Mouse (Mus musculus): ENCODE results near the gene Jaml.
A peak's percentile ranks its signal among the peaks of the same experiment; 100 is the strongest.

Gene Jaml

GRCm38 (mm10) chr9:45077859-45078258 lies 1.1 kb upstream of the Jaml start:
- DNase-seq (ENCODE audit: extremely low spot score, low spot score) = no peak

- DNase-seq (ENCODE audit: extremely low spot score, low spot score) = no peak
Measured at GRCm38 (mm10) chr9:45083132-45083531, 4.1 kb downstream of the Jaml start.

GRCm38 (mm10) chr9:45084556-45084955 lies 5.6 kb downstream of the Jaml start:
- no peak for DNase-seq (ENCODE audit: extremely low spot score, low spot score)

GRCm38 (mm10) chr9:45085741-45086690 lies 7.0 kb downstream of the Jaml start:
- no peak for DNase-seq (ENCODE audit: extremely low spot score, low spot score)

- no peak for DNase-seq (ENCODE audit: extremely low spot score, low spot score)
Measured at GRCm38 (mm10) chr9:45088040-45088439, 9.1 kb downstream of the Jaml start.

GRCm38 (mm10) chr9:45090811-45091210 lies 11.8 kb downstream of the Jaml start:
- DNase-seq (ENCODE audit: extremely low spot score, low spot score) = no peak

- no peak for DNase-seq (ENCODE audit: extremely low spot score, low spot score)
Measured at GRCm38 (mm10) chr9:45092641-45093040, 13.7 kb downstream of the Jaml start.

- DNase-seq (ENCODE audit: extremely low spot score, low spot score) = no peak
Measured at GRCm38 (mm10) chr9:45095149-45095937, 16.4 kb downstream of the Jaml start.

- no peak for DNase-seq (ENCODE audit: extremely low spot score, low spot score)
Measured at GRCm38 (mm10) chr9:45097877-45098276, 18.9 kb downstream of the Jaml start.

- no peak for DNase-seq (ENCODE audit: extremely low spot score, low spot score)
Measured at GRCm38 (mm10) chr9:45098426-45098825, 19.4 kb downstream of the Jaml start.

GRCm38 (mm10) chr9:45102528-45102927 lies 23.5 kb downstream of the Jaml start:
- no peak for DNase-seq (ENCODE audit: extremely low spot score, low spot score)

GRCm38 (mm10) chr9:45103211-45103979 lies 24.4 kb downstream of the Jaml start:
- no peak for DNase-seq (ENCODE audit: extremely low spot score, low spot score)

- DNase-seq (ENCODE audit: extremely low spot score, low spot score) = no peak
Measured at GRCm38 (mm10) chr9:45105596-45106374, 26.8 kb downstream of the Jaml start.

- DNase-seq (ENCODE audit: extremely low spot score, low spot score) = peak; percentile 62
Measured at GRCm38 (mm10) chr9:45115706-45116105, 36.7 kb downstream of the Jaml start.

GRCm38 (mm10) chr9:45116819-45117218 lies 37.8 kb downstream of the Jaml start:
- no peak for DNase-seq (ENCODE audit: extremely low spot score, low spot score)

- DNase-seq (ENCODE audit: extremely low spot score, low spot score) = peak; percentile 66
Measured at GRCm38 (mm10) chr9:45117741-45118431, 38.9 kb downstream of the Jaml start, which contains the start of gene Scn2b. TSS of gene Scn2b (plus strand) at chr9:45117782.

- DNase-seq (ENCODE audit: extremely low spot score, low spot score) = no peak
Measured at GRCm38 (mm10) chr9:45118552-45118951, 39.6 kb downstream of the Jaml start.

GRCm38 (mm10) chr9:45119316-45119953 lies 40.5 kb downstream of the Jaml start:
- DNase-seq (ENCODE audit: extremely low spot score, low spot score) = no peak

- DNase-seq (ENCODE audit: extremely low spot score, low spot score) = no peak
Measured at GRCm38 (mm10) chr9:45119954-45120530, 41.1 kb downstream of the Jaml start.
